Mouse (Mus musculus): ENCODE measurements around the gene Tyr. TPM values are rescaled to one million over a fixed set of nuclear protein-coding genes. Genes with fewer than 3 reads are reported as not detected.
"Not testable (repeated sequence)": the region's sequence is repeated elsewhere in the genome, so short reads cannot be mapped to it uniquely, and the experiment has no call there.

The Tyr gene
- not detected in 2 replicates for polyA plus RNA-seq (2012; ENCODE audit: insufficient read depth, insufficient read length, missing spikeins)

GRCm38 (mm10) chr7:87493412-87493811 is at the start of gene Tyr:
Gene Tyr, minus strand, starts transcription at chr7:87493512.
- no peak within 1 kb of the TSS for H3K27ac ChIP-seq (replicated peaks; ENCODE audit: low read depth, low read length)

DNA sequence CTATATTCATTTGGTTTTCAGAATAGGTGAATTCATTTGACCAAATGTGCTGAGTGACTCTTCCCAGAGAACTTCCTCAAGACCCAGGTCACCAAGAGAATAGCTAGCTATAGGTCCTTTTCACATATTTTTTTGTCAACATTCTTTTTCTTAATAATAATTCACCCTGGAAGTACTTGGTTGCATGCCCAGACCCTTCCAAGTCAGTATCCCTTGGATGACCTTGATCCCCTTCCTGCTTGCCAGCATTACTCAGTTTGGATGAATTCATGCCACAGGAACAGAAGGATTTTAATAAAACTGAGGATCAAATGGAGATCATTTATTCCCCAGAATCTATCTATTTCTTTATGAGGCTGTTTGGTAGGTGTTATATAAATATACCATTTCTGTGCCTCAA is 45.7 kb upstream of the Tyr start:
- Histone ChIP-seq H3K4me1 (ENCODE audit: control insufficient read depth, insufficient read depth, insufficient read length, low read length) (no peaks in the 10 kb centered on the region), H3K4me3 (ENCODE audit: insufficient read depth, low read depth, low read length) (no peak overlapping the region), H3K27ac (replicated peaks; ENCODE audit: low read depth, low read length) (no peak overlapping the region)

More at GRCm38 (mm10) chr7:87493412-87493811, at the start of gene Tyr:
- no peak within 1 kb of the TSS for H3K4me3 ChIP-seq (ENCODE audit: insufficient read depth, low read depth, low read length)
- H3K4me1 ChIP-seq (ENCODE audit: control insufficient read depth, insufficient read depth, insufficient read length, low read length) = no peaks in the 10 kb centered on the region

DNA sequence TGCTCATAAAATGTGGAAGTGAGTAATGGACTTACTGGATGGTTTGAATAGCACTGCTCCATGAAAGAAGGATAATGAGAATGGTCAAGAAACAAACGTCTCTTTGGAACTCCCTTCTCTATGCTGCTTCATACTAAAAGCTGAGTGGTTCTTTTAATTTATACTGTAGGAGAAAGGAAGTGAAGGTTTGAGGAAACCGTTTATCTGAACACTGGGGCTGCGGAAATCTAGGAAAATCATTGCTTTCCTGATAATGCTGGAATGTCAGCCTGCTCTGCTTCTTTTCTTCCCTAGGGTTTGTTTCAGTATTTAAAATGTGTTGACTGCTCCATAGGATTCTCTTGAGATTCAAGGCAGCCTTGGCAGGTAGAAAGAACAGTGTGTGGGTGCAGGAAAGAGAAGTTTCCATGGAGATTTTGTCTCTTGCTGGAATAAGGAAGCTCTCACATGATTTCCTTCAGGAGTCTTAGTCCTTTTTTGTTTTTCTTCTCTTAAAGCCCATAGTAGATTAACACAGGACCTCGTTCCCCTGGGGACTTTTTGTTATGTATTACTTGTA is 891 bp upstream of the Tyr start:
- H3K4me1 ChIP-seq (ENCODE audit: control insufficient read depth, insufficient read depth, insufficient read length, low read length) = no peaks in the 10 kb centered on the region
- H3K27ac ChIP-seq (replicated peaks; ENCODE audit: low read depth, low read length) = no peak overlapping the region
- H3K4me3 ChIP-seq (ENCODE audit: insufficient read depth, low read depth, low read length) = no peak overlapping the region

DNA sequence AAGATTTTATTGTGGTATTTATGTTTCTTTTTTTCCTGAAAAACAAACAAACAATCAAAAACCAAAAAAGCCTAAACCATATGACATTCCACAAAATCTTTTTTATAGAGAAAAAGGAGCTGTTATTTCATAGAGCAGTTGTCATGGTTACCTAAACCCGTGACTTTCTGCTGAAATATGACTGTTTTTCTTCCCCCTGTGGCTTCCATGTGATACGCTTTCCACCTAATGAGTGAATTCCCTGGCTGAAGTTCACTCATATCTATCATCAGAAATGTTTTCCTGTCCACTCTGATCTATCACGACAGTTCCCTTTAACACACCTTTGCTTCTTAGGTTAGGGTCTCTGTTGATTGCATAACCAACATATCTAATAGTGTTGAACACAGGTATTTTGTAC is 5.3 kb downstream of the Tyr start:
- Histone ChIP-seq H3K27ac (replicated peaks; ENCODE audit: low read depth, low read length) (no peak overlapping the region), H3K4me3 (ENCODE audit: insufficient read depth, low read depth, low read length) (no peak overlapping the region), H3K4me1 (ENCODE audit: control insufficient read depth, insufficient read depth, insufficient read length, low read length) (no peaks in the 10 kb centered on the region)

DNA sequence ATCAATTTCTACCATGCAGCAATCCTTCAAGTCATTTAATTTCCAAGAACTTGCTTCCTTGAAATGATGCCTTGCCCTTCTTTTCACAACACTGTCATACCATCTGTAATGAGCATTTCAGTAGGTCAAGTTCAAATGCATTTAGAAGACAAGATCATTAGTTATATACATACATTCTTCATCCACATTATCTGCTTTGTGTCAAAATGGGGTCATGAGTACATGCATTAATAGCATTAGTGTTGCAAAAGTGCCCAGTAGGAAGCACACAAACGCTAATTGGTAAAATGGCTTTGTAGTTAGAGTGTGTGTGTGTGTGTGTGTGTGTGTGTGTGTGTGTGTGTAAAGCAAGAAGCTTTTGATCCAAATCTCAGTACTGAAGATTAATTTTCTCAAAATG is 80.0 kb downstream of the Tyr start:
- no peak overlapping the region for H3K4me3 ChIP-seq (ENCODE audit: insufficient read depth, low read depth, low read length)
- no peaks in the 10 kb centered on the region for H3K4me1 ChIP-seq (ENCODE audit: control insufficient read depth, insufficient read depth, insufficient read length, low read length)
- H3K27ac ChIP-seq (replicated peaks; ENCODE audit: low read depth, low read length) = no peak overlapping the region

GRCm38 (mm10) chr7:87411373-87411772 is 81.9 kb downstream of the Tyr start:
- not testable (repeated sequence) for H3K27ac ChIP-seq (replicated peaks; ENCODE audit: low read depth, low read length); H3K4me3 ChIP-seq (ENCODE audit: insufficient read depth, low read depth, low read length); H3K4me1 ChIP-seq (ENCODE audit: control insufficient read depth, insufficient read depth, insufficient read length, low read length)

GRCm38 (mm10) chr7:87397023-87397422 is 96.3 kb downstream of the Tyr start:
- H3K27ac ChIP-seq (replicated peaks; ENCODE audit: low read depth, low read length) = no peak overlapping the region
- H3K4me3 ChIP-seq (ENCODE audit: insufficient read depth, low read depth, low read length) = no peak overlapping the region
- H3K4me1 ChIP-seq (ENCODE audit: control insufficient read depth, insufficient read depth, insufficient read length, low read length) = no peaks in the 10 kb centered on the region

GRCm38 (mm10) chr7:87374935-87375334 is 118.4 kb downstream of the Tyr start:
- no peaks in the 10 kb centered on the region for H3K4me1 ChIP-seq (ENCODE audit: control insufficient read depth, insufficient read depth, insufficient read length, low read length)
- H3K27ac ChIP-seq (replicated peaks; ENCODE audit: low read depth, low read length) = no peak overlapping the region
- H3K4me3 ChIP-seq (ENCODE audit: insufficient read depth, low read depth, low read length) = no peak overlapping the region

Other genes with a start within 250 kb of the Tyr start
- 0.63 and 1.7 TPM in 2 replicates for gene Nox4, start 247.4 kb downstream of the Tyr start, polyA plus RNA-seq (2012; ENCODE audit: insufficient read depth, insufficient read length, missing spikeins)
- gene Grm5, start 90.7 kb upstream of the Tyr start, polyA plus RNA-seq (2012; ENCODE audit: insufficient read depth, insufficient read length, missing spikeins) = not detected in 2 replicates

All from brown adipose tissue, adult 24 weeks (tissue).